Mouse (Mus musculus): ENCODE data around the gene Spdl1.

Gene Spdl1

GRCm38 (mm10) chr11:34762125-34762524 lies 71.3 kb downstream of the Spdl1 start:
- no peak for DNase-seq (ENCODE audit: extremely low read depth, low read depth, low spot score)

GRCm38 (mm10) chr11:34759582-34759981 lies 73.9 kb downstream of the Spdl1 start:
- no peak for DNase-seq (ENCODE audit: extremely low read depth, low read depth, low spot score)
